Mouse (Mus musculus): Measurements from ENCODE around the gene Tcp11l2. TPM values are rescaled to one million over a fixed set of nuclear protein-coding genes. Genes with fewer than 3 reads are reported as not detected.

Gene Tcp11l2
- total and polyA plus RNA-seq, 3 experiments: 0.81 to 4.3 TPM; not detected in 1

DNA sequence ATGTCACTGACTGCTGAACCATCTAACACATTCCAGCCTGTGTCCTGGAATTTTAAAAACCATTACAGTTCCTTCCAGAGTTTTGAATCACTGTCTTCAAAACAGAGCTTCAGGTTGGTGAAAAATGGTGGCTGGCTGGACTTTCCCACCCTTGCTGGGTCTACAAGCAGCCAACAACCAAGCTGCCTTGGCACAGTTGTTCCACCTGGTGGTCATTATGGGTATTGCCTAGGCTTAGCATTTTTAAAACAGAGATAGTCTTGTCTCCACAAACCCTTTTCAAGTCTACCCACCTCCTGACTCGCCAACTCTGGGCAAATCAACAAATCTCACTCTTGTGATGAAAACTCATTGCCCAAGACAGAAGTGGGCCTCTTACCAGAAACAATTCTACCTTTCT lies 17.9 kb upstream of the Tcp11l2 start:
- TF ChIP-seq KAT2A (conservative IDR thresholded peaks at IDR 0.05; ENCODE audit: low read depth, low read length): no peak
- no peak for TF ChIP-seq POLR2AphosphoS5 (IDR thresholded peaks at IDR 0.05; ENCODE audit: borderline replicate concordance, low read depth, low read length)
- no peak for TF ChIP-seq POLR2AphosphoS2 (IDR thresholded peaks at IDR 0.05; ENCODE audit: low read length)
- no peak for TF ChIP-seq GATA1 (IDR thresholded peaks at IDR 0.05; ENCODE audit: low read depth, low read length)
- no peak for TF ChIP-seq CHD1 (IDR thresholded peaks at IDR 0.05; ENCODE audit: low read depth, low read length)
- TF ChIP-seq MYC (IDR thresholded peaks at IDR 0.05; ENCODE audit: low read depth, low read length): no peak
- no peak for TF ChIP-seq HCFC1 (IDR thresholded peaks at IDR 0.05; ENCODE audit: low read depth, low read length)
- TF ChIP-seq MAFK (IDR thresholded peaks at IDR 0.05; ENCODE audit: borderline replicate concordance, low read depth, low read length): no peak
- no peak for TF ChIP-seq NRF1 (IDR thresholded peaks at IDR 0.05; ENCODE audit: insufficient read depth, low read depth, low read length, poor library complexity, severe bottlenecking)
- no peak for TF ChIP-seq MAX (IDR thresholded peaks at IDR 0.05; ENCODE audit: low read length)
- no peak for TF ChIP-seq RCOR1 (IDR thresholded peaks at IDR 0.05; ENCODE audit: low read depth, low read length)
- peak; percentile 32 for TF ChIP-seq RAD21 (IDR thresholded peaks at IDR 0.05; ENCODE audit: low read depth, low read length)
- TF ChIP-seq CTCF (IDR thresholded peaks at IDR 0.05 in 2 of 3, conservative IDR thresholded peaks at IDR 0.05 in 1 of 3; ENCODE audit: control insufficient read depth in 1 of 3, insufficient read depth in 1 of 3, low read depth in 2 of 3, low read length in 3 of 3, poor library complexity in 1 of 3, severe bottlenecking in 1 of 3): peak; percentile 53 to 78 (median 58)
- TF ChIP-seq SMC3 (IDR thresholded peaks at IDR 0.05; ENCODE audit: low read depth, low read length): peak; percentile 58
- peak; percentile 60 for DNase-seq (ENCODE audit: low read depth, low spot score)
- no peak overlapping the region for H3K4me3 ChIP-seq (ENCODE audit: control insufficient read depth in 1 of 2, insufficient read depth in 1 of 2, low read depth in 2 of 2, low read length in 2 of 2)
- H3K79me2 ChIP-seq (ENCODE audit: control insufficient read depth, insufficient read depth, low read length, poor library complexity): no peaks in the 10 kb centered on the region
- H3K27ac ChIP-seq (ENCODE audit: control insufficient read depth, low read depth, low read length): no peak overlapping the region
- H3K36me3 ChIP-seq (ENCODE audit: control insufficient read depth in 1 of 2, insufficient read depth in 2 of 2, low read length in 2 of 2): peaks cover 0 to 10% of the 10 kb centered on the region in 2 experiments; a peak in 2 of 4 replicates
- peaks cover 0 to 19% of the 10 kb centered on the region in 2 experiments; a peak in 3 of 4 replicates for H3K4me1 ChIP-seq (ENCODE audit: control insufficient read depth in 1 of 2, insufficient read depth in 2 of 2, low read length in 2 of 2)
- no peak overlapping the region for H3K9ac ChIP-seq (ENCODE audit: control insufficient read depth, low read depth, low read length, poor library complexity, severe bottlenecking)
- no peaks in the 10 kb centered on the region for H3K9me3 ChIP-seq (replicated peaks; ENCODE audit: insufficient read depth, low read length)
- no peaks in the 10 kb centered on the region for H3K27me3 ChIP-seq (ENCODE audit: control insufficient read depth in 1 of 2, insufficient read depth in 2 of 2, low read length in 2 of 2)

DNA sequence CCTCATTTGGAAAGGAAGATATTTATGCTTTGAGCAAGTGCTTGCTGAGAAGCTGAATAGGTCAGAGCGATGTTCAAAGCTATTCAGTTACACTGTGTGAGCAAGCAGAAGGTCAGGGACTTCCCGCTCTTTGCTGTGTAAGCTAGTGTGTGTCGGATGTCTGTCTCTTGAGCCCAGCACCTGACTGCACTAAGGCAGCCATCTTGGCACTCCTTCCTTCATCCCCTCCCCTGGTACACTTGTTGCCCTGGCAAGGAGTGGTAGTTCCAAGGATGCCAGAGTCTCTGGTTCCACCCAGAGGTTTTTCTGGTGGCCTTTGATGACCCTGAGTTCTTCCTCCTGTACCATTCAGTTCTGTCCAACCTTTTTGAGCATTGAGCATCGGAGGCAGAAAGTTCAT lies 16.4 kb upstream of the Tcp11l2 start:
- Histone ChIP-seq H3K4me3 (ENCODE audit: control insufficient read depth in 1 of 2, insufficient read depth in 1 of 2, low read depth in 2 of 2, low read length in 2 of 2) (no peak overlapping the region), H3K27me3 (ENCODE audit: control insufficient read depth in 1 of 2, insufficient read depth in 2 of 2, low read length in 2 of 2) (no peaks in the 10 kb centered on the region), H3K36me3 (ENCODE audit: control insufficient read depth in 1 of 2, insufficient read depth in 2 of 2, low read length in 2 of 2) (peaks cover 0 to 2% of the 10 kb centered on the region in 2 experiments; a peak in 1 of 4 replicates), H3K79me2 (ENCODE audit: control insufficient read depth, insufficient read depth, low read length, poor library complexity) (no peaks in the 10 kb centered on the region), H3K4me1 (ENCODE audit: control insufficient read depth in 1 of 2, insufficient read depth in 2 of 2, low read length in 2 of 2) (peaks cover 0 to 11% of the 10 kb centered on the region in 2 experiments; a peak in 3 of 4 replicates), H3K9me3 (replicated peaks; ENCODE audit: insufficient read depth, low read length) (no peaks in the 10 kb centered on the region), H3K9ac (ENCODE audit: control insufficient read depth, low read depth, low read length, poor library complexity, severe bottlenecking) (no peak overlapping the region), H3K27ac (ENCODE audit: control insufficient read depth, low read depth, low read length) (no peak overlapping the region)
- no peak for DNase-seq (ENCODE audit: low read depth, low spot score)
- no peak for TF ChIP-seq RAD21 (IDR thresholded peaks at IDR 0.05; ENCODE audit: low read depth, low read length)

DNA sequence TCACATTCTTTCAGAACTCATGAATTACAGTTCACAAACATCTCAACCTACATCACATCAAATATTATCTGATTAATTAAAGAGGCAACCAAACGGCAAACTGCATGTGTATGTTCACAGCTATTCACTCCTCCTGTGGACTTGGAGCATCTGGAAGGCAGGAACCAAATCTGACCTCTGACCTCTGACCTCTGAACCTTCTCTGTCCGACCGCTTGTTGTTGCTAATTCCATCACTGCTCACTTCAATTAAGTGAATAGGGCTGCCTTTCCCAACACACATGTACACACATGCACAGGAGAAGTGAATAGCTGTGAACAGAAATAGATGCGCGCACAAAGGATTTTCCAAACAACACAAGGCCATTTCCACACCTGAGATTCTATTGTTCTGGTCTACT lies 14.3 kb upstream of the Tcp11l2 start:
- H3K36me3 ChIP-seq (ENCODE audit: control insufficient read depth in 1 of 2, insufficient read depth in 2 of 2, low read length in 2 of 2): peaks cover 0 to 2% of the 10 kb centered on the region in 2 experiments; a peak in 1 of 4 replicates

More for the DNA sequence above, 14.3 kb upstream of the Tcp11l2 start:
- H3K27me3 ChIP-seq (ENCODE audit: control insufficient read depth in 1 of 2, insufficient read depth in 2 of 2, low read length in 2 of 2): no peaks in the 10 kb centered on the region
- no peak overlapping the region for H3K27ac ChIP-seq (ENCODE audit: control insufficient read depth, low read depth, low read length)
- H3K9me3 ChIP-seq (replicated peaks; ENCODE audit: insufficient read depth, low read length): no peaks in the 10 kb centered on the region
- H3K79me2 ChIP-seq (ENCODE audit: control insufficient read depth, insufficient read depth, low read length, poor library complexity): no peaks in the 10 kb centered on the region
- no peak overlapping the region for H3K9ac ChIP-seq (ENCODE audit: control insufficient read depth, low read depth, low read length, poor library complexity, severe bottlenecking)
- no peak for DNase-seq (ENCODE audit: low read depth, low spot score)
- H3K4me1 ChIP-seq (ENCODE audit: control insufficient read depth in 1 of 2, insufficient read depth in 2 of 2, low read length in 2 of 2): peaks cover 1 to 11% of the 10 kb centered on the region in 2 experiments; a peak in 2 of 4 replicates
- no peak overlapping the region for H3K4me3 ChIP-seq (ENCODE audit: control insufficient read depth in 1 of 2, insufficient read depth in 1 of 2, low read depth in 2 of 2, low read length in 2 of 2)
- TF ChIP-seq CTCF (IDR thresholded peaks at IDR 0.05 in 2 of 3, conservative IDR thresholded peaks at IDR 0.05 in 1 of 3; ENCODE audit: control insufficient read depth in 1 of 3, insufficient read depth in 1 of 3, low read depth in 2 of 3, low read length in 3 of 3, poor library complexity in 1 of 3, severe bottlenecking in 1 of 3) (no peak), POLR2AphosphoS2 (IDR thresholded peaks at IDR 0.05; ENCODE audit: low read length) (no peak), SIN3A (IDR thresholded peaks at IDR 0.05; ENCODE audit: low read length) (no peak), GATA1 (IDR thresholded peaks at IDR 0.05; ENCODE audit: low read depth, low read length) (no peak), BHLHE40 (IDR thresholded peaks at IDR 0.05; ENCODE audit: borderline replicate concordance, low read depth, low read length) (no peak), GABPA (IDR thresholded peaks at IDR 0.05; ENCODE audit: low read depth, low read length) (no peak), POLR2A (IDR thresholded peaks at IDR 0.05; ENCODE audit: control insufficient read depth in 1 of 2, insufficient read depth in 1 of 2, low read depth in 1 of 2, low read length in 2 of 2, poor library complexity in 1 of 2) (no peak), USF2 (IDR thresholded peaks at IDR 0.05; ENCODE audit: borderline replicate concordance in 1 of 2, insufficient read depth in 1 of 2, low read depth in 1 of 2, low read length in 2 of 2) (no peak), NELFE (IDR thresholded peaks at IDR 0.05; ENCODE audit: low read depth, low read length) (no peak), MYB (IDR thresholded peaks at IDR 0.05; ENCODE audit: low read depth, low read length) (no peak), ETS1 (IDR thresholded peaks at IDR 0.05; ENCODE audit: low read depth, low read length) (no peak), USF1 (IDR thresholded peaks at IDR 0.05; ENCODE audit: low read depth, low read length) (no peak), HCFC1 (IDR thresholded peaks at IDR 0.05; ENCODE audit: low read depth, low read length) (no peak), KAT2A (conservative IDR thresholded peaks at IDR 0.05; ENCODE audit: low read depth, low read length) (no peak), E2F4 (IDR thresholded peaks at IDR 0.05; ENCODE audit: borderline replicate concordance, low read depth, low read length) (no peak), MAFK (IDR thresholded peaks at IDR 0.05; ENCODE audit: borderline replicate concordance, low read depth, low read length) (no peak)

All from MEL (cell line).